Mouse (Mus musculus): ENCODE measurements around the gene Zic3. TPM values are rescaled to one million over a fixed set of nuclear protein-coding genes. Genes with fewer than 3 reads are reported as not detected.

Zic3 gene
- polyA plus RNA-seq (2015; fragmentation: Nextera tagmentation; extraction: Ambion mirVana) = 18.0 and 18.3 TPM in 2 replicates

DNA sequence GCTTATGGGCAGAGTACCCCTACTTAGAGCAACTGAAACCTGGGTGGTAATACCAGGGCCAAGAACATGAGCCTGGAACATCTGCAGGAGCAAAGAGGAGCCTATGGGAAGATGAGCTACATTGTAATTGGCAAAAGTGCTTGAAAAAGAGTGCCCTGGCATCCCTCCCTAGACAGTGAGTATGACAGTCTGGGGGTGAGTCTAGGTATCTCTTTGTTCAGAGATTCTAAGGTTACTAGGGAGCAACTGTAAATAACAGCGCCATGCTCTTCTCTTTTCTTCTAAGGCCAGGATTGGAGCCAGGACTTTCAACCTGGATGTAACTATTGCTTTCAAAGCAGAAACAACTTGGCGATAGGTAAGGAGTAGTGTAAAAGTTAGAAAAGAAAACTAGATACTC lies at the start of gene Zic3:
Gene Zic3, plus strand, starts transcription at position 301 of the 400 bp plus-strand sequence.
- Histone ChIP-seq H3K36me3 (replicated peaks) (no peaks in the 10 kb centered on the region), H3K9me3 (no peaks in the 10 kb centered on the region), H3K4me2 (no peak within 1 kb of the TSS), H3K27me3 (replicated peaks) (peaks cover 3% of the 10 kb centered on the region; the same call in 1 of the 2 replicates), H3K4me3 (no peak within 1 kb of the TSS), H3K9ac (no peak within 1 kb of the TSS), H3K4me1 (no peaks in the 10 kb centered on the region), H3K27ac (no peak within 1 kb of the TSS)
- 78% methylated on average over 2 of the region's 2 CpGs for WGBS
- no peak for ATAC-seq (replicated peaks)

DNA sequence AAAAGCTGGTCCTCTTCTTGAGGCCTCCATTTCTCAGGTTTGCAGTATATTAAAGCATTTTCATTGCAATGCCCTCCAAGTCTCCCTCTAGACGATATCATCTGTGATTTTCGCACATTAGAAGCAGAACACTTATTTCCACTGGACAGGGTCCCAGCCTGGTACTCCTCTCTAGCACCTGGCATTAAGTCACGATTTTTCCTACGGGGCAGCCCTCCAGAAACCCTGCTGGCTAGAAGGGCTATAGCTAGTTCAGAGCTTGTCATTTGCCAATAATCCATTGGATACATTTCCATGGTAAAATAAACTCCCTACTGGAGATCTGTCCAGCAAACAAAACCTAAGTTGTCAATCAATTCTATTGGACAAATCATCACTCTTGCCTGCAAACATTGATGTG lies 40.1 kb upstream of the Zic3 start:
- Histone ChIP-seq H3K4me2 (no peak overlapping the region), H3K27ac (no peak overlapping the region), H3K27me3 (replicated peaks) (no peaks in the 10 kb centered on the region), H3K36me3 (replicated peaks) (no peaks in the 10 kb centered on the region), H3K4me3 (no peak overlapping the region), H3K9me3 (no peaks in the 10 kb centered on the region), H3K4me1 (no peaks in the 10 kb centered on the region), H3K9ac (no peak overlapping the region)
- 79% methylated on average over 4 of the region's 4 CpGs for WGBS
- ATAC-seq (replicated peaks) = no peak

DNA sequence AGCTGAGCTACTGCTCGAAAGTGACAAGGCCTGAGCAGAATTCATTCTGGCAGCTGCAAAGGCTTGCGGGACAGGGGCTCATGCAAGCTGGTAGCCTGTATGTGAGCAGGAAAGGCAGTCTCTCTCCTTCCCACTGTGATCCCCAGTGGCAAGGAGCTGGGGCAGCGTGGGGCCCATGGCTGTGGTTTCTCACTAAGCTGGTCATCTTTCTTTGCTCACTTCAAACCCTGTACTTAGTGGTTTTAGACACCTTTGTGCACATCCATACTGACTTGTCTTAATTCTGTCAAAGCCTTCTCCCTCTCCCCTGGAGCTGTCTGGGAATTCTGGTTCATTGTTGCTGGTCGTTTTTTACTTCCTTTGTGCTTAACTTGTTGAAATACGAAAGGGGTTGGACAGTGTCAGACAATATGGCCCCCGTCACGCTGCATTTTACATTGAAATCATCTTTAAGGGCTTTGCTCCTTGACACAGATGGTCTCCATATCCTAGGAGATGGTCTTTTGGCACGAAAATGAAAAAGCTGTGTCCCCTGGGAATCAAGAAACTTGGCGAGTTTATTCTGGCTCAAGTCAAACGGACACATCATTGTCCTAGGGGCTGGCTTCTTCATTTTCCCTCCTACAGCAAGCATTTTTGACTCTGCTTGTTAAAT lies 34.9 kb upstream of the Zic3 start:
- no peaks in the 10 kb centered on the region for H3K36me3 ChIP-seq (replicated peaks)
- 37% methylated on average over 10 of the region's 10 CpGs for WGBS
- no peak for ATAC-seq (replicated peaks)
- no peaks in the 10 kb centered on the region for H3K4me1 ChIP-seq
- H3K4me2 ChIP-seq = no peak overlapping the region
- H3K4me3 ChIP-seq = no peak overlapping the region
- no peaks in the 10 kb centered on the region for H3K27me3 ChIP-seq (replicated peaks)
- H3K9ac ChIP-seq = no peak overlapping the region
- no peak overlapping the region for H3K27ac ChIP-seq
- H3K9me3 ChIP-seq = no peaks in the 10 kb centered on the region

DNA sequence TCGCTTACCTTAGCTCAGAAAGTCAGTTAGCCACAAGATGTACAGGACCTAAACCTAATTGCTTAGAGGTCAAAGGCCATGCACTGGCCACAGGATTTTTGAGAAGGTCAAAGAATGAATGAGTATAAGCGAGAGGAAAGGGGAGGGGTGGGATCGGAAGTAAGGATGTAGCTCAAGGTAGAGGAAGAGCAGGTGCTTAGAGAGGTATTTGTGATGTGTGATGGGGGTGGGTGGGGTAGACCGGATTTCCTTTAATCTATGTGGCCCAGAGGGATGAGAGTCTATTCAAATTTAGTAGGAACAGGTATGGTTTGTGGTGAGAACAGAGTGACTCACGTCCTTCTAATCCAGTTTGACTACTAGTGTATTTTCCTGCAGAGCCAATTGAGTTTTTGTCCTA lies 9.1 kb upstream of the Zic3 start:
- H3K36me3 ChIP-seq (replicated peaks) = no peaks in the 10 kb centered on the region
- no peak overlapping the region for H3K4me2 ChIP-seq
- H3K27me3 ChIP-seq (replicated peaks) = peaks cover 12% of the 10 kb centered on the region
- no peaks in the 10 kb centered on the region for H3K9me3 ChIP-seq
- WGBS = 70% methylated on average over 5 of the region's 5 CpGs
- H3K4me3 ChIP-seq = no peak overlapping the region
- no peak overlapping the region for H3K9ac ChIP-seq
- no peak overlapping the region for H3K27ac ChIP-seq
- ATAC-seq (replicated peaks) = no peak
- H3K4me1 ChIP-seq = no peaks in the 10 kb centered on the region

DNA sequence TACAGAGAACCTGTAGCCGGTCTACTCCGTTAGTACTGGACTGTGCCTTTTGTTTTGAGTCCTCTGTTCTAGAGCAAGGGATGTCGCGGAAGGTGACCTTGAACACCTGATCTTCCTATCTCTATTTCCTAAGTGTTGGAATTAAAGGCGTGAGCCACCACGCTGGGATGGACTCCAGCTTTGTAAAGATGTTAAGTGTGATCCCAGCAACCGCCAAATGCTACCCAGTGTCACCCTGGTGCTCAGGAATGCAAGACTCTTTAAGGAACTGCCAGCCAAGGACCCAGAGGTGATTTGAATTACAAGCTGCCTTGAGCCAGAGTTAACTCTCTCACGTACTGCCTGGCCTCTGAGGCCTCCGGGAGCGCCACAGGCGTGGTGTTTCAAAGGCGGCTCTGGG lies 8.4 kb upstream of the Zic3 start:
- Histone ChIP-seq H3K36me3 (replicated peaks) (no peaks in the 10 kb centered on the region), H3K9ac (no peak overlapping the region), H3K27me3 (replicated peaks) (peaks cover 12% of the 10 kb centered on the region), H3K4me2 (no peak overlapping the region), H3K4me3 (no peak overlapping the region), H3K9me3 (no peaks in the 10 kb centered on the region), H3K27ac (no peak overlapping the region), H3K4me1 (no peaks in the 10 kb centered on the region)
- no peak for ATAC-seq (replicated peaks)
- 30% methylated on average over 12 of the region's 12 CpGs for WGBS

DNA sequence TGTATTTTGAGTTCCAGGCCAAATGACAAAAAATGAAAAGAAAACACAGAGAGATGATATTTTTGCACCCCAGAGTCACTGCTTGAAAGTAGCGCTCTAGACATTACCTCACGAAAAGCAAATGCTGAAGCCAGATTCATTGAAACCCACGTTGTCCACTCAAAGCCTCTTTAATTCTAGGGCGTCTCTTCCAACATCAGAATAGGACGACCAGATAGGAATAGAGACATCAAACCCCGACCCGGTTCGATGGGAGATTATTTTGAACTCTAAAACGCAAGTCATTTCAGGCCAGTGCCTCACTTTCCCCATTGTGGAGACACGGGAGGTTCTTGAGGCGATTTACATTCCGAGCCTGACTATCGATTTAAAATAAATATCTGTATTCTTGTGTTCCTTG lies 7.7 kb upstream of the Zic3 start:
- 34% methylated on average over 13 of the region's 13 CpGs for WGBS
- Histone ChIP-seq H3K9me3 (no peaks in the 10 kb centered on the region), H3K4me1 (no peaks in the 10 kb centered on the region), H3K4me2 (no peak overlapping the region), H3K9ac (no peak overlapping the region), H3K4me3 (no peak overlapping the region), H3K27ac (no peak overlapping the region), H3K27me3 (replicated peaks) (peaks cover 12% of the 10 kb centered on the region), H3K36me3 (replicated peaks) (no peaks in the 10 kb centered on the region)
- ATAC-seq (replicated peaks) = no peak

DNA sequence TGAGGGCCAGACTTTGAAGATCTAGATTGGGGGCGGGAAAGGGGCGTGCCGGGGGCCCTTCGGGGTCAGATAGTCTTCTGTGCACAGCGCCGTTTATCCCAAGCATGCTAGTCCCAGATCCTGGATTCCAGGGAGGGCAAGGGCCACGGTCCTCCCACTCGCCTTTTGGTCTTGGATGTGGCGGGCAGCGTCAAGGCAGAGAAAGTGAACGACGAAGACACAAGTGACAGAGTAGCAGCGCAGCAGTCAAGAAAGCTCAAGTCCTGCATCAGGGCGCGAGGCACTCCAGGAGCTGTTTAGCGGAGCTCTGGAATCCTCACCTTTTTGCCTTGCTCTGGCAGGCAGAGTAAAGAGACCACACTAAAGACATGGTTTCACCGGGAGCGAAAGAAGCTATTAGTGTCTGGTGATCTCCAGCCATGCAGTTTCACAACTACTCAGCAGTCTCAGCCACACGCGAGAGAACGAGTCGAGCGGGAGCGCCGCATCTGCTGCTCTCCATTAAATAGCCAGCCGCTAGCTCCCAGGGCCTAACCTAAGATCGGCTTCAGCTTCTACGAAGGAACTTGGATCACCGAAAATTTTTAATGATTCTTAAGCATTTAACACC lies 7.1 kb upstream of the Zic3 start:
- ATAC-seq (replicated peaks) = no peak
- Histone ChIP-seq H3K9me3 (no peaks in the 10 kb centered on the region), H3K4me3 (peak overlapping the region; percentile 13; the same call in 1 of the 2 replicates), H3K36me3 (replicated peaks) (no peaks in the 10 kb centered on the region), H3K4me1 (no peaks in the 10 kb centered on the region), H3K4me2 (peak overlapping the region; percentile 37), H3K27ac (no peak overlapping the region), H3K9ac (no peak overlapping the region), H3K27me3 (replicated peaks) (peaks cover 12% of the 10 kb centered on the region)
- 29% methylated on average over 29 of the region's 29 CpGs for WGBS

DNA sequence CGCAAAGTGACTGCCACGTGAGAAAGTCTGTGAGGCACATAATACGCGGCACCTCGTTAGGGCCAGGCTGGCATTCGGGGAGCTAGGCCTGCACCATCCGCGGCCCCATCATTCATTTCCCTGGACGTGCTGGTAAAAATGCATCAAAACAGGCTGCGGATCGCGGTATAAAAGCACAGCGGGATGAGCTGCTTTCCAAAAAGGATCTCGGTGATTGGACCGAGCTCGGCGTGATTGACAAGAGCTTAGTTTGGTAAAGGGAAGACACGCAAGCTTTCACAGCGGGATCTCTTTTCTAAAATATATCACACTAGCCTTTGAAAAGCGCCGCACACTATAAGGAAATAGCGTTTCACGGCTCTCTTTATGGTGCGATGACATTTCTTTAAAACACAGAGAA lies 3.8 kb upstream of the Zic3 start:
- H3K27ac ChIP-seq = peak overlapping the region; percentile 74

DNA sequence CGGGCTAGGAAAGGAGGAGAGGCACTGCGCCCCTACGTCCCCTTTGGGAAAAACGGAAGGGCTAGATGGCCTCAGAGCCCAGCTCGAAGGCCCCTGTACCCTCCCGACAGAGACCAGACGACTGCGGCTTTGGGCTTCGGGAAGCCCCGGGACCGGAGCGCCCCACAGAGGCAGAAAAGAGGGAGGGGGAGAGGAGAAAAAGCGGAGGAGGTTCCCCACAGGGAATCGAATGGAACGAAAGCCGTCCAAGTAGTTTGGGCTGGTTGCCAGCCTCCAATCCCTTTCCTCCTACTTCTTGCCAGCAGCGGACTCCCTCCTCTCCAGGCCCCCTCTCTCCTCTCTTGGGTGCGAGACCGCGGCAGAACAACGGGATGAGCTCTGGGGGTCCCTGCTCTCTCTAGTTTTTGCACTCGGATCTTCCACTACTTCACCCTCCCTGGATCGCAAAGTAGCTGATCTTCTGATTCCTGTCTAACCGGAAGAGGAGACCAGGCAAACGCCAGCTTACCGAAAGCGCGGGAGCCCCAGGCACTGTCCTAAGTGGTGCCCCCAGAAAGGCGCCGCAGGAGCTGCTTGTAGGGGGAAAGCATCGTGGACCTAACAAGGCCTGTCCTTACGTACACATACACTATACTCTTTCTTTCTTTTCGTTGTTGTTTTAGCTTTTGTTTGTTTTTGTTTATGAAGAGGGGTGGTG lies 3.1 kb upstream of the Zic3 start:
- Histone ChIP-seq H3K27ac (peak overlapping the region; percentile 74), H3K4me3 (peak overlapping the region; percentile 27), H3K4me1 (no peaks in the 10 kb centered on the region), H3K4me2 (peak overlapping the region; percentile 43), H3K9me3 (no peaks in the 10 kb centered on the region), H3K9ac (no peak overlapping the region), H3K27me3 (replicated peaks) (peaks cover 6% of the 10 kb centered on the region; the same call in 1 of the 2 replicates), H3K36me3 (replicated peaks) (no peaks in the 10 kb centered on the region)
- WGBS = 28% methylated on average over 32 of the region's 33 CpGs
- peak; percentile 83 for ATAC-seq (replicated peaks)

More for the DNA sequence above, 3.8 kb upstream of the Zic3 start:
- Histone ChIP-seq H3K9ac (no peak overlapping the region), H3K27me3 (replicated peaks) (peaks cover 10% of the 10 kb centered on the region), H3K4me1 (no peaks in the 10 kb centered on the region), H3K4me3 (peak overlapping the region; percentile 27; the same call in 1 of the 2 replicates), H3K4me2 (peak overlapping the region; percentile 43), H3K36me3 (replicated peaks) (no peaks in the 10 kb centered on the region), H3K9me3 (no peaks in the 10 kb centered on the region)
- ATAC-seq (replicated peaks) = peak; percentile 79
- WGBS = 17% methylated on average over 24 of the region's 24 CpGs

DNA sequence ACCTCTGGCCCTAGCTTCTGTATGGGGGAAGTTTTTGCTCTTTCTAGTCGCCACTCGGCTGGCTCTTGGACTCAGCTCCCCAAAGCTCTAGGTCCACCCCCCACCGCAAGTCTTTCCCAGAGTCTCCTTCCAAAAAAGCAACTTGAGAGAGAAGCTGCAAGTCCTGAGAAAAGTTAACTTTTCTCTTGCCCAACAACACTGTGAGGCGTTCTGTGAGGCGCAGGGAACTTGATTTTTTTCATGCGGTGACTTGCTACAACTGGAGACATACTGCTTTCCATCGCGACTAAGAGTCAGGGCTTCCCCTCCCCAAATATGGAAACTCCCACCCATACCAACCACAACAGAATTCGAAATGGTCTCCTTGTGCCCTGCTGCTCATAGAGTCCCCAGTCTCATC lies 5.1 kb downstream of the Zic3 start:
- no peak overlapping the region for H3K9ac ChIP-seq
- 23% methylated on average over 9 of the region's 9 CpGs for WGBS
- no peak overlapping the region for H3K27ac ChIP-seq
- H3K36me3 ChIP-seq (replicated peaks) = no peaks in the 10 kb centered on the region
- no peak overlapping the region for H3K4me3 ChIP-seq
- 0 out of 2 replicates have a peak, but pooled peaks cover 3% of the 10 kb centered on the region for H3K27me3 ChIP-seq (replicated peaks)
- H3K4me2 ChIP-seq = peak overlapping the region; percentile 20
- no peak for ATAC-seq (replicated peaks)
- no peaks in the 10 kb centered on the region for H3K9me3 ChIP-seq
- no peaks in the 10 kb centered on the region; the same call in 1 of the 2 replicates for H3K4me1 ChIP-seq

DNA sequence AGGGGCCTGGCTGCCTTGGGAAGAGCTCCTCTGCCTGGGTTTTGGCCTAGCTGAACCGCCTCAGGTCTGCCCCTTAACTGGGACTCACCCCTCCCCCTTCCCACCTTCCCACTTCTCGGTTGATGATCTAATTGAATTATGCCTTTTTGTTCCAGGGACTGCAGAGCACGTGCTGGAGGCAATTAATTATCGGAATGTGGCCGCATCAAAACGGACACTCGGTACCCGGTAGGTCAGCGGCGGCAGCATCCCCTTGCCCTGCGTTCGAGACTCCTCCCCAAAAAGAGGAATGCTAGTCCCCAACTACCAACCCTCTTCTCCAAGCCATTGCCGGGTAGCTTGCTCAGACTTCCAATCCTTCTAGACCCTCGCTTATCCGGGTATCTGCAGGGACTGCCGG lies 5.6 kb downstream of the Zic3 start:
- WGBS = 17% methylated on average over 16 of the region's 16 CpGs
- ATAC-seq (replicated peaks) = no peak

DNA sequence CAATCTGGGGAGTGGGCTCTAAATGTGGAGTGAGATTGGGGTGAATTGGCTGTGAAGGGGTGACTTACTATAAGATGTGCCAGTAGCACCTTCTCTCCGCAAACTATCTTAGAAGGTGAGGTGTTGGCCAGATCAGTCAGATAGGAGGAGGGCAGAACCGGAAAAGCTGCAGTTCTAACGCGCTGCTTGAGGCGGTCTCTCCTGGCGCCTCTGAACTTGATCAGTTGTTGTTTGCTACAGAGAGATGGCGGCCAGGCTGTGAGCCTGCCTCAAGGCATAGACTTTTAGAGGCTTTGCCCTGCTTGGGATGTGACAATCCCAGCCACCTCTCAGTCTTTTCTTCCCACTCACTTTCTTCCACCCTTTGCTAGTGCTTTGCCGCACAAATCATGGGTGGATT lies 6.4 kb downstream of the Zic3 start:
- H3K4me3 ChIP-seq = no peak overlapping the region
- no peaks in the 10 kb centered on the region for H3K36me3 ChIP-seq (replicated peaks)
- 26% methylated on average over 8 of the region's 8 CpGs for WGBS
- no peaks in the 10 kb centered on the region; the same call in 1 of the 2 replicates for H3K4me1 ChIP-seq
- H3K27ac ChIP-seq = 0 out of 2 replicates have a peak overlapping the region, but pooled peaks have one; percentile 20
- H3K9ac ChIP-seq = no peak overlapping the region
- 0 out of 2 replicates have a peak, but pooled peaks cover 3% of the 10 kb centered on the region for H3K27me3 ChIP-seq (replicated peaks)
- no peak overlapping the region; the same call in 1 of the 2 replicates for H3K4me2 ChIP-seq
- no peaks in the 10 kb centered on the region for H3K9me3 ChIP-seq
- no peak for ATAC-seq (replicated peaks)

More for the DNA sequence above, 5.6 kb downstream of the Zic3 start:
- Histone ChIP-seq H3K9ac (no peak overlapping the region), H3K27ac (no peak overlapping the region), H3K36me3 (replicated peaks) (no peaks in the 10 kb centered on the region), H3K4me3 (no peak overlapping the region), H3K4me1 (no peaks in the 10 kb centered on the region; the same call in 1 of the 2 replicates), H3K9me3 (no peaks in the 10 kb centered on the region), H3K4me2 (peak overlapping the region; percentile 20), H3K27me3 (replicated peaks) (0 out of 2 replicates have a peak, but pooled peaks cover 3% of the 10 kb centered on the region)
